In the genomic region with DNA sequence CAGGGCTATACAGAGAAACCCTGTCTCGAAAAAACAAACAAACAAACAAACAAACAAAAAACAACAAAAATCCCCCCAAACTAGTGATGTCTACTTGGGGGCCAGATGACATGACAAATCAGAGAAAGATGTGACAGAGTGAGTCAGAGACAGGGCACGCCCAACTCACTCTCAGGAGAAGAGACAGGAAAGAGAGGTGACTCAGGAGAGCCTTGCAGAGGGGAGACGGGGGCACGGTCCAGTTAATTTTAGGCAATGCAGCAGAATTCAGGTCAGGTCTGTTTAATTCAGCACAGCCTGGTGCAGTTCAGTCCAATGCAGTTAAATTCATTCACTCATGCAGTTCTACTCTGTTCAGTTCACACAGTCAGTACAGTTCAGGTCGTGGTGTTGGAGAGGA, we compare ENCODE assay signal across 22 mouse cellular contexts. TPM values are rescaled to one million over a fixed set of nuclear protein-coding genes. Genes with fewer than 3 reads are reported as not detected.
DNase-seq lines count a peak whose midpoint lies in the region; ATAC-seq lines count a peak whose summit lies in the region.
"Had no signal": no experiment of that assay in that cellular context is flagged by ENCODE, and none has a peak within 500 bp of the region (broad histone marks: within the 10 kb centered on the region; RNA-seq: fewer than 3 reads in every experiment).

No protein-coding gene starts in this region.

- H3K36me3 ChIP-seq in kidney, embryonic 14.5 days (ENCODE audit: control insufficient read depth, insufficient read depth, low read length): no peaks in the 10 kb centered on the region
- H3K36me3 ChIP-seq: hindbrain, embryonic 10.5 days; hindbrain, embryonic 13.5 days; intestine, embryonic 15.5 days had no signal

- peak; percentile 11 for DNase-seq in adrenal gland, adult 2 months
- no peak for DNase-seq in adrenal gland, postnatal 25 days
- peak; percentile 18 for DNase-seq in kidney, adult 11 months
- DNase-seq in kidney, postnatal 10 days: no peak
- DNase-seq in kidney, postnatal 36 days: peak; percentile 19 to 20
- DNase-seq: adrenal gland, adult 8-10 months; adrenal gland, postnatal 36 days; cerebellum, adult 18-20 months; cerebellum, adult 9-10 months; cerebellum, postnatal 14 days; forebrain, postnatal 0 days; gastrocnemius, adult 2 months; gastrocnemius, postnatal 14 days; heart, adult 18-20 months; heart, postnatal 36 days had no signal

- H3K9me3 ChIP-seq in kidney, embryonic 14.5 days (ENCODE audit: control insufficient read depth, low read length): no peaks in the 10 kb centered on the region
- H3K9me3 ChIP-seq: hindbrain, embryonic 10.5 days; hindbrain, embryonic 13.5 days; intestine, embryonic 15.5 days had no signal

- H3K4me2 ChIP-seq in kidney, embryonic 14.5 days (replicated peaks; ENCODE audit: low read depth, low read length): no peak overlapping the region
- H3K4me2 ChIP-seq: hindbrain, embryonic 13.5 days; intestine, embryonic 15.5 days had no signal

- WGBS in kidney, embryonic 14.5 days: 74% methylated on average over 5 of the region's 5 CpGs

- no peak overlapping the region for H3K4me3 ChIP-seq in kidney, embryonic 14.5 days (ENCODE audit: low read length)
- H3K4me3 ChIP-seq: gastrocnemius, adult 2 months; hindbrain, embryonic 10.5 days; hindbrain, embryonic 13.5 days; intestine, embryonic 15.5 days had no signal

- H3K4me1 ChIP-seq in kidney, embryonic 14.5 days (ENCODE audit: control insufficient read depth, insufficient read depth, low read length): no peaks in the 10 kb centered on the region
- H3K4me1 ChIP-seq: hindbrain, embryonic 10.5 days; hindbrain, embryonic 13.5 days; intestine, embryonic 15.5 days had no signal

- no peak for ATAC-seq in kidney, embryonic 14.5 days (ENCODE audit: low FRiP score, low TSS enrichment)
- ATAC-seq: CD4-positive, CD25-positive, alpha-beta regulatory T cell, adult 4 months; forebrain, embryonic 14.5 days; forebrain, postnatal 0 days; hindbrain, embryonic 16.5 days; intestine, embryonic 15.5 days had no signal

- H3K9ac ChIP-seq in kidney, embryonic 14.5 days (ENCODE audit: low read depth, low read length): no peak overlapping the region
- H3K9ac ChIP-seq: forebrain, postnatal 0 days; hindbrain, embryonic 13.5 days; intestine, embryonic 15.5 days had no signal

- H3K27me3 ChIP-seq in kidney, embryonic 14.5 days (ENCODE audit: control insufficient read depth, insufficient read depth, low read length): no peaks in the 10 kb centered on the region
- H3K27me3 ChIP-seq: hindbrain, embryonic 13.5 days; intestine, embryonic 15.5 days had no signal

- no peak overlapping the region for H3K27ac ChIP-seq in kidney, embryonic 14.5 days (ENCODE audit: low read depth, low read length)
- H3K27ac ChIP-seq: gastrocnemius, adult 2 months; hindbrain, embryonic 10.5 days; hindbrain, embryonic 13.5 days; intestine, embryonic 15.5 days had no signal

RNA-seq across cellular contexts. Expression of gene Mia2, which starts 9.4 kb away (rescaled TPM):
- 100 to 1,000 TPM; 114 to 180 TPM for total RNA-seq in adrenal gland, adult 2 months (2021)
- 20.8 and 31.9 TPM in 2 replicates for polyA plus RNA-seq in adrenal gland, adult 2 months (2012; rRNA removed)
- 165 and 173 TPM in 2 replicates for total RNA-seq in adrenal gland, postnatal 25 days (2021)
- polyA plus RNA-seq in kidney, embryonic 14.5 days (2014; fragmentation: Nextera tagmentation; extraction: Ambion mirVana): 51.1 and 70.6 TPM in 2 replicates

RNA-seq across cellular contexts. Expression of gene Pnn, which starts 19.5 kb away (rescaled TPM):
- total RNA-seq in adrenal gland, adult 2 months (2021): 10 to 100 TPM; 28.9 to 51.7 TPM
- 5.2 and 6.1 TPM in 2 replicates for polyA plus RNA-seq in adrenal gland, adult 2 months (2012; rRNA removed)
- 56.2 and 56.3 TPM in 2 replicates for total RNA-seq in adrenal gland, postnatal 25 days (2021)
- polyA plus RNA-seq in kidney, embryonic 14.5 days (2014; fragmentation: Nextera tagmentation; extraction: Ambion mirVana): 77.6 and 108 TPM in 2 replicates

RNA-seq across cellular contexts. Expression of gene Trappc6b, which starts 24.9 kb away (rescaled TPM):
- 10 to 100 TPM; 83.5 to 90.5 TPM for total RNA-seq in adrenal gland, adult 2 months (2021)
- 86.1 and 101 TPM in 2 replicates for polyA plus RNA-seq in adrenal gland, adult 2 months (2012; rRNA removed)
- 85.8 and 96.1 TPM in 2 replicates for total RNA-seq in adrenal gland, postnatal 25 days (2021)
- polyA plus RNA-seq in kidney, embryonic 14.5 days (2014; fragmentation: Nextera tagmentation; extraction: Ambion mirVana): 64.7 and 76.5 TPM in 2 replicates

Comparison
In these comparisons a context has a peak if more than half of its experiments do, and no peak if none do; other contexts are left out.
1. DNase-seq: peak in adrenal gland, adult 2 months (single experiment), kidney, adult 11 months (single experiment) and kidney, postnatal 36 days (2 of 2); none in adrenal gland, postnatal 25 days (single experiment) and kidney, postnatal 10 days (single experiment).